Mouse (Mus musculus) heart, postnatal 14 days (tissue): ENCODE measurements at regions not wholly inside any gene's neighbourhood (a gene's known extent, or its start where the extent isn't known, plus 50 kb on each side); places are given as distances from the start of the nearest gene placed in this dataset.
"Not testable (repeated sequence)": the region's sequence is repeated elsewhere in the genome, so short reads cannot be mapped to it uniquely, and the experiment has no call there.

Experiments
- DNase-seq, 2 experiments: peaks; one replicate each; pipeline ENCODE4 v3.0.0; 2021 to 2022
- intact Hi-C: fragments of 180-260 bp; cut with DNase I; formaldehyde crosslinking; loops from one replicate; pipeline ENCODE4 v1.15.1; 2025

DNA sequence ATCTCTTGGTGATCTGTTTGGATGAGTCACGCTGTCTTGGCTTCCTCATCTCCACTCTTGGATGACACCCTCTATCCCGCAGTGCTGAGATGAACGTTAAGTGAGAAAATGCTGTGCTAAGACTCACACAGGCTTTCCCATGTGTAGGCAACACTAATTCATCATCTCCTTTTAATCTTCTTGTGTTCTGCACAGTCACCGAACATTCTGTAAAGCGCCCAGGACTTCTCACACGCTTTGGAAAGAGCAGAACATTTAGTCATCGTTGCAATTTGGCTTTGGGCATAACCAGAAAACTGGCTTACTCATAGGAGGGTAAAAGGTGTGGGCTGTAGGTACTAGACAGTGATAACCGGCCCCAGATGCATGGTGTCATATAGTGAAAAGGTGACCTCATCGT, 94.9 kb downstream of the Plppr4 start:
- intact Hi-C loops = no loop called here
- DNase-seq = no peak

DNA sequence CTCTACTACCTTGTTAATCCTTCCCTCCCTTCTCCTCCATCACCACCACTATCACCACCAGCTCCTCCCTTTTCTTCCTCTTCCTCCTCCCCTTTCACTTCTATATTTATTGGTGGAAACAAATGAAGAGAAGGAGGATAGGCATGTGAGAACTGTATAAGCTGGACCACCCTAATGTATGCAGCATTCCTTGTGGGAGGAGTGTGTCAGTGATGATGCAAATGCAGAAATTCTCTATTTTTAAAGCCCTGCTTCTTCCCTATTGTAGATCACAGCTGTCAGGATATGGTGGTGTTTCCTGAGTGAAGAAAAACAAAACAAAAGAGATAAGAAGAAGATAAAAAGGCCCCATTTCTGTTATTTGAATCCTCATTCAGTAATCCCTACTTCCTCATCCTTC, 112.8 kb downstream of the Plppr4 start:
- DNase-seq = no peak
- intact Hi-C loops = no loop called here

GRCm38 (mm10) chr3:117241810-117242209, 118.9 kb downstream of the Plppr4 start:
- intact Hi-C loops = no loop called here
- DNase-seq = no peak

DNA sequence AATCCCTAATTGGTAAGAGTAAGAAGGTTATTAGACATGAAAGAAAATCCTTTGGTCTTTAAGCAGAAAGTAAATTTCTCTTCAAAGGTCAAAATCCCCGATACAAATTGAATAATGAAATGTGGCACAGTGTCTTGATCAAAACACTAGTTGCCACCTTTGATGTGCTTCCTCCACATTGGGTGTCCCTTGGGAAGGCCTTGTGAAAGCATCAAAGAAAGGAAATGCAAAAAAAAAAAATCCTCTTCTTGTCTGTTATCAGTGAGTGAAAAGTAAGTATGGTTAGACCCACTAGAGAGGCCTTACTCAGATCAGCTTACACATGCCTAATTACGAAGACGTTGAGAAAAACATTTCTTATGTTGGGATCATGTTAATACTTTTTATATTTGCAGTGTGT, 134.1 kb downstream of the Plppr4 start:
- intact Hi-C loops = no loop called here
- DNase-seq = no peak

DNA sequence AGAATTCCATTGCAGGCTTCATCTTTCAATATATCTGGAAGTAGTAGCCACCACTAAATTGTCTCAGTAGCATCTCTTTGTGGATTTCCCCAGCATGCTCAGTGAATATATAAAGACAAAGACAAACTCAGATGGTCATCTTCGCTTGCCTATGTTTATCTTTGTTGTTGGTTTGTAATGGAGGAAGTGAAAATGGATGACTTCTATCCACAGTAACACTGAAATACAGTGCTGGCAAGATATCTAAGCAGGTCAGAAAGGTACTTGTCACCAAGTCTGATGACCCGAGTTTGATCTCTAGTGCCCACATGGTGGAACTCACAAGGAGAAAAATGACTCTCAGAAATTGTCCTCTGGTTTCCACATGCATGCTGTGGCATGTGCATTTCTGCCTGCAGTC, 135.6 kb downstream of the Plppr4 start:
- DNase-seq = no peak
- intact Hi-C loops = no loop called here

GRCm38 (mm10) chr3:117217952-117218351, 142.7 kb downstream of the Plppr4 start:
- intact Hi-C loops = no loop called here
- no peak for DNase-seq

- intact Hi-C loops = no loop called here
- DNase-seq = no peak
Observed at GRCm38 (mm10) chr3:117191903-117192302, 168.8 kb downstream of the Plppr4 start.

- intact Hi-C loops = no loop called here
- no peak for DNase-seq
Observed at GRCm38 (mm10) chr3:117188782-117189500, 171.7 kb downstream of the Plppr4 start.

DNA sequence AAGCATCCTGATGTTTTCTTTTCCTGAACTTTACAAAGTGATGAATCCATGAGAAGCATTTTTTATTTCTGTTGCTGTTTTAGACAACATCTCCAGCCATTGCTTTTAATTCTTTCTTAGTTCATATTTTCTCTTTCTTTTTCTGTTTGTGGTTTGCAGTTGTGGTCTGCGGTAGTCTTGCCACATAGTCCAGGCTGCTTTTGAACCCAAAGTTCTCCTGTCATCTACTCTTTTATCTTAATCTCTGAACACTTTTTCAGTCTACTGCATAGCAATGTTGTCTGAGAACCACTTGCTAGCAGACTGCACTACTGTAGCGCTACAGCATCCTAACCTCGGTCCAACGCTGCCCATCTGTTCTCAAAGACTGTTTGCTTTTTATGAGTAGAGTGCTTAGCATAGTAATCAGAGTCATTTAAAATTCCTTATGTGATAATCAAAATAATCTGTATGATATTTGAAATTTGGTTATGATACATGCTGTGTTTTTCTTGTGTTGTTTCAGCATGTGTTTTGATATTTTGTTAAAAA, 177.0 kb downstream of the Plppr4 start:
- intact Hi-C loops = no loop called here
- DNase-seq = no peak

DNA sequence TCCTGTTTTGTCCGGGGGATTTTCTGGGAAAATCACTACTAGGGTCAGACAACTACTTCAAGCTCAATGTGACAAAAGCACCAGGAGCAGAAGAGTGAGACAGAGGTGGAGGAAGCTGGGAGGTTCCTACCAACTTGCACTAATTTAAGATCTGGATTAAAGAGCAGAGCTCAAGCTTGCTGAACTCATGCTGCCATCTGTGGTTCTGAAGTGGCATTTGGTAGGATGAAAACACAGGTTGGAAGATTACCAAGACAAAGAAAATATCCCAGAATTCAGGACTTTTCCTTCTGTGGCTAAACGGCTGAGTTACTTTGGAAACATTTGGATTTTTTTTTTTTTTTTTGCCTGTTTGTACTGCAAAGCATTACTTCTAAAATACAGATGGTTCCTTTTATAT, 190.9 kb downstream of the Plppr4 start:
- intact Hi-C loops = no loop called here
- DNase-seq = no peak

DNA sequence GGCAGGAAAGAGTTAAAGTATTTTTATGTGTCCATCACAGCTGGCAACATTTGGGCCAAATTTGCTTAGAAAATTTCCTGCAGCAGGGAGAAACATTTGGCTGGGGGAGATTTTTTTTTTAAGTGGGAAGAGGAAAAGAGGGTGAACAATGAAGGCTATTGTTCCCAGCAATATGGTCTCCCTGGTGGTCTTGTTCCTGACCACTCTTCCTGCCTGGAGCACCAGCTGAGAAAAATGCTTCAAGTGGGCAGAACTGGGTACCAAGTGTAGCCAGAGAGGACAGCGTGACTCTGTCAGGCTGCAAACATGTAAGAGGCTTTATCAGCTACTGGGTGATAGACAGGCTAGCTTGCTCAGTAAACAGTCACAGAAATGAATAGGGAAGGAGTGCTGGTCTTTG, 194.3 kb upstream of the Palmd start:
- peak in 1 of 2 experiments; percentile 5 for DNase-seq
- intact Hi-C loops = no loop called here

GRCm38 (mm10) chr3:117160689-117161088, 191.9 kb upstream of the Palmd start:
- intact Hi-C loops, DNase-seq: not testable (repeated sequence)

GRCm38 (mm10) chr3:117155274-117155673, 186.5 kb upstream of the Palmd start:
- intact Hi-C loops = no loop called here
- no peak for DNase-seq

DNA sequence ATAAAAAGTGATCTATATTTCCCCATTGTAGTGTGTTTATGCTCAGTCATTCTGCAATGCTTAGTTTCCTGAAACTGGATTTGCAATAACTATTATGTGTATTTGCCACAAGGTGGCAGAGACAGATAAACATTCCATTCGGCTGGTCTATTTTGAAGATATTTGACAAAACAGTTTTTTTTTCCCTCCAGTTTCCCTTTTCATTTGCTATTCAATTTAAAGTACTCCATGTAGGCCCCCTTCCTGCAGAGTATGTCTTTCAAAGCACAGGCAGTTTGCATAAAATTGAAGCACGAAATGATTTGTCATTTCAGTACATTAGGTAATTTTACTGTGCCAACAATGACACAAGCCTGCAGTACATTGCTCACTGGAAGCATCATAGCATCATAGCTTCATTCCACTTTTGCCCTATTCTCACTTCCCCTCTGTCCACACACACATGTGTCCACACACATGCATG, 184.3 kb upstream of the Palmd start:
- no peak for DNase-seq
- intact Hi-C loops = loop anchor here (2.0 to 5.0 kb wide), 2 partner anchors 251 to 286 kb away; no protein-coding TSS in a partner anchor

DNA sequence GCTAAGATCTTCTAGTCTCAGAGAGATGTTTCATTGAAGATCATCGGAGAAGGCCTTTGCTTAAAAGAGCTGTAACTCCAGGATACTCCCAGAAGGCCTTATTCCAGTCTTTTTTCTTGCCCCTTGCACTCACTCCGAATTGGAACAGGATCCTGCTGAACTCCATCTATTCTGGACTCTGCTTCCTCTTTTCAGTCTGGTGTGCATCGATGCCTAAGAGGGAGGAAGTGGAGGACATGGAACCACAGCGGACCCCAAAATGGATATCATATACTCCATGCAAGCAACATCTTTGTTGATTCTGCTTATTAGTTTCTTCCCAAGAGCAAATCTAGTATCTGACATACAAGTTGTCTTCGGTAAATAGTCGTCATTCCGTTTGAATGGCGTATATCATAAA, 183.6 kb upstream of the Palmd start:
- intact Hi-C loops = loop anchor here (2.0 to 5.0 kb wide), 2 partner anchors 250 to 286 kb away; no protein-coding TSS in a partner anchor
- no peak for DNase-seq

GRCm38 (mm10) chr3:117147414-117147813, 178.6 kb upstream of the Palmd start:
- DNase-seq = no peak
- intact Hi-C loops = no loop called here

- intact Hi-C loops = no loop called here
- no peak for DNase-seq
Observed at GRCm38 (mm10) chr3:117139835-117140234, 171.0 kb upstream of the Palmd start.

- no peak for DNase-seq
- intact Hi-C loops = no loop called here
Observed at GRCm38 (mm10) chr3:117138720-117139119, 169.9 kb upstream of the Palmd start.

- no peak for DNase-seq
- intact Hi-C loops = no loop called here
Observed at GRCm38 (mm10) chr3:117132897-117133296, 164.1 kb upstream of the Palmd start.

- DNase-seq = no peak
- intact Hi-C loops = no loop called here
Observed at GRCm38 (mm10) chr3:117122211-117122610, 153.4 kb upstream of the Palmd start.

GRCm38 (mm10) chr3:117120086-117121055, 151.6 kb upstream of the Palmd start:
- intact Hi-C loops = loop anchor here (1.0 kb wide), 1 partner anchor 318 kb away; no protein-coding TSS in a partner anchor
- DNase-seq = peak; percentile 15 to 45
